Mouse (Mus musculus): ENCODE measurements around the gene Gdf7. TPM values are rescaled to one million over a fixed set of nuclear protein-coding genes. Genes with fewer than 3 reads are reported as not detected.

Gdf7 gene
- not detected in 2 replicates for polyA plus RNA-seq (2012)

- TF ChIP-seq GATA1 (IDR thresholded peaks at IDR 0.05; ENCODE audit: low read length) = no peak
These were observed at the start of gene Gdf7 for GRCm38 (mm10) chr12:8301841-8302431. TSS of gene Gdf7 (minus strand) at chr12:8301954.

DNA sequence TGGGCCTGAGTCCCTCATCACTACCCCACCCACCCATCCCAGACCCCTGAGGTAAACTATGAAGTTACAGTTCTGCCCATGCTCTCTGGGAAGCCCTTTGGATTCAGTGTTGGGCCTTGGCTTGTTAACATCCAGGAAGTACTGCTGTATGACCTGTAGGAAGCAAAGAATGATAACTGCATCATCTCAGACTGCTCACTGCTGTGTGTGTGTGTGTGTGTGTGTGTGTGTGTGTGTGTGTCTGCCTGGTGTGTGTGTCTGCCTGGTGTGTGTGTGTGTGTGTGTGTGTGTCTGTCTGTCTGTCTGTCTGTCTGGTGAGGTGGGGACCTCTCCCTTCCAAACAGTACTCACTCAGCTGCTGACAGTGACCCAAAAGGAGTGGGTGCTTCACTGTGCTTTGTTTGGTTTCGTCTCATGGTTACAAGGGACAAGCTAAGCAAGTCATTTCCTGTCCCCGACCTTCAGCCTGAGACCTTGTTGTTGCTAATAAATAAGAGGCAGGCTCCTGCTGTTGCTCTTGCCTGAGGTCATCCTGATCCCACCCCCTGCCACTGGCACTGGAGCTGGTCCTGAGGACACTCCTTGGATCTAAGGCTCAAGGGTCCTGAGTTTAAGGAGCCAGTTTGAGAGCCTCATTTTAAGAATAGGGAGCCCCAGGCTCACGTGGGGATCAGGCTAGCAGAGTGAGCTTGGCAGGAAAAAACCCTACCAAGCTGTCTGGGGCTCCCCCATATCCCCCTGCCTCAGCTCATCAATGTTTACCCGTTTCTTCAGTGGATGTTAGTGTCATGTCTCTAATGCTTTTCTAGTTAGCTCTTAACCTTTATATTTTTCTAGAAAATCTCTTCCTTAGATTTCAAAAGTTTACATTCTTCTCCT, 49.5 kb upstream of the Gdf7 start:
- TF ChIP-seq GATA1 (IDR thresholded peaks at IDR 0.05; ENCODE audit: low read length) = no peak

GRCm38 (mm10) chr12:8348733-8349513, 47.2 kb upstream of the Gdf7 start:
- TF ChIP-seq GATA1 (IDR thresholded peaks at IDR 0.05; ENCODE audit: low read length) = no peak

GRCm38 (mm10) chr12:8347746-8348462, 46.1 kb upstream of the Gdf7 start:
- no peak for TF ChIP-seq GATA1 (IDR thresholded peaks at IDR 0.05; ENCODE audit: low read length)

GRCm38 (mm10) chr12:8345539-8345938, 43.8 kb upstream of the Gdf7 start:
- no peak for TF ChIP-seq GATA1 (IDR thresholded peaks at IDR 0.05; ENCODE audit: low read length)

GRCm38 (mm10) chr12:8344897-8345296, 43.1 kb upstream of the Gdf7 start:
- no peak for TF ChIP-seq GATA1 (IDR thresholded peaks at IDR 0.05; ENCODE audit: low read length)

GRCm38 (mm10) chr12:8343381-8343780, 41.6 kb upstream of the Gdf7 start:
- no peak for TF ChIP-seq GATA1 (IDR thresholded peaks at IDR 0.05; ENCODE audit: low read length)

- TF ChIP-seq GATA1 (IDR thresholded peaks at IDR 0.05; ENCODE audit: low read length) = no peak
These were observed 39.3 kb upstream of the Gdf7 start for GRCm38 (mm10) chr12:8341008-8341407.

- TF ChIP-seq GATA1 (IDR thresholded peaks at IDR 0.05; ENCODE audit: low read length) = no peak
These were observed 38.0 kb upstream of the Gdf7 start for GRCm38 (mm10) chr12:8339591-8340319.

DNA sequence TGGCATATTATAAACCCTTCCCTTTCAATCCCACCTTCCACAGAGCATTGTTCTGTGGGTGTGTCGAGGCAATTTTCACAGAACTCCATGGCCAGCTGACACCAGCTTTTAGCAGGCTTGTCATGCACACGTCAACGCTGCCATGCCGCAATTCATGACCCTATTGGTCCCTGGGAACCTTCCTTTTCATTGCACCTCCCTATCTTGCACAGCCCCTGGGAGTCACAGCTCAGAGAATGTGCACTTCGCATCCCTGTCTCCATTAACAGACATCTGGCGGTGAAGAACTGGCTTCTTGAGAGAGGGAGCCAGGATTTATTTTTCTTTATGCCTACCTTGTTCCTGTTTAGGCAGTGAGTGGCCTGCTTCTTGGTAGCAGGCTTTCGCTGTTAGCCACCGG, 37.2 kb upstream of the Gdf7 start:
- no peak for TF ChIP-seq GATA1 (IDR thresholded peaks at IDR 0.05; ENCODE audit: low read length)

- no peak for TF ChIP-seq GATA1 (IDR thresholded peaks at IDR 0.05; ENCODE audit: low read length)
These were observed 36.7 kb upstream of the Gdf7 start for GRCm38 (mm10) chr12:8338491-8338890.

DNA sequence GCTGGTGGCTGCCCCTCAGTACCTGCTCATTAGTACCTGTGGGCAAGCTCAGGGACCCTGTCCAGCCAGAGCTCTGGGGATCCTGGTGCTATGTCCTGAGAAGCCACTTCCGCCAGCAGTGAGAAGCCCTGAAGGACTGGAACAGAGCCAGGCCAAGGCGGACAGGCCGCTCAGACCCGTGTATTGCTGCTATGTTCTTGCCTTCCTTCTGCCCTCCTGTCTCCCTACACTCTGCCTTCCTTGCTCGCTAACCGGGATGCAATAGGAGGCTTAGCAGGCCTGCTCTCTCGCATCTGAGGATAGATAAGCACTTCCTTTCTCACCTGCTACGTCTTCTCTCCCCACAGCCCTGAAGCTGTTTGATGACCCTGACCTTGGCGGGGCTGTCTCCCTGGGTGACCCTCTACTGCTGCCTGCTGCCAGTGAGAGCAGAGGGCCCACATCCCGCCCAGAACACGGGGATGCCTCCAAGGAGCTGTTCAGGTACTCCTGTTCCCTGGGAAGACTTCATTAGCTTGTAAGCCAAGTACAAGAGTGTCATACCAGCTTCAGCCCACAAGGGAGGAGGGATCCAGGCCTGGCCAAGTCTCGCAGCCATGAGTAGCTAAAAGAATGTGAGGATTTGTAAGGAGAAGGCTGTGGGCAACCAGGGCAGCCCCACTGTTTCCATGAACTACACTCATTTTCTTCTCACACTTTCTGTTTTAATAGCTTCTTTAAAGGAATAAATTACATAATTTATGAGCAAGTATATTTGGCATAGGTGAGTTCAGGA, 35.7 kb upstream of the Gdf7 start:
- no peak for TF ChIP-seq GATA1 (IDR thresholded peaks at IDR 0.05; ENCODE audit: low read length)

DNA sequence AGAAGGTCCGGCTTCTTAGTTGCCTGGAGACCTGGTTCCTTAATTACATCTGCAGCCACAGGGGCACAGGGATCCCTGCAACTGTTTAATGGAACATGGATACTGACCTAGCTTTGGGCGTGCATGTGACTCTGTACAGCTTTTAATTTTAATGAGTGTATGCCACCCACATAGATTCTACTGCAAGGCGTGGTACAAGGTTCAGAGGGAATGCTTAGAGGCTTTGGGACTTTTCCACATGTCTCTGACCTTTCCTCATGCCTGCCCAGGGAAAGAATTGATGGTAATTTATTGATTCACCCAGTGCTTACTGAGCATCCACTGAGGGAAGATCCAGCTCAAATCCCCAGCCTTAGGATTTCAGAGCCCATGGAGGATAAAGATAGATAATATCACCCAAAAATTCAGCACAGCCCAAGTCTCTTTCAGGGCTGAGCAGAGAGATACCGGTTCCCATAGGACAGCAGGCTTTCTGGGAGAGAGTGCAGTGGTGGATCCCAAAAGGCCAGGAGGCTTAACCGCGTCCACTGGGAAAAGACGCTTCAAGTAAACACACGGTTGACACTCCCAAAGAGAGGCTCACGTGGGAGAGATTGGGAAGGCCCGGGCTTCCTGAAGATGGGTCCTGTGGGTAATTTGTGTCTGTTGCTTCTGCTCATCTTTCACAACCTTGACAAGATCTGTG, 35.0 kb upstream of the Gdf7 start:
- TF ChIP-seq GATA1 (IDR thresholded peaks at IDR 0.05; ENCODE audit: low read length) = no peak
